Comparison of ENCODE assay signal across 8 mouse cellular contexts in genomic region chr7:100930619-100931315, GRCm38 (mm10). TPM values are rescaled to one million over a fixed set of nuclear protein-coding genes. Genes with fewer than 3 reads are reported as not detected.
DNase-seq lines count a peak whose midpoint lies in the region; ATAC-seq lines count a peak whose summit lies in the region.

No protein-coding gene starts in this region.

- WGBS in forebrain, embryonic 10.5 days = 2% methylated on average over 53 of the region's 53 CpGs
- WGBS in hindbrain, embryonic 14.5 days = 4% methylated on average over 50 of the region's 53 CpGs
- 6% methylated on average over 53 of the region's 53 CpGs for WGBS in liver, embryonic 11.5 days
- WGBS in neural tube, embryonic 13.5 days = 4% methylated on average over 53 of the region's 53 CpGs

- H3K4me1 ChIP-seq in forebrain, embryonic 10.5 days = peaks cover 74% of the 10 kb centered on the region
- H3K4me1 ChIP-seq in hindbrain, embryonic 14.5 days (replicated peaks; ENCODE audit: control insufficient read depth, insufficient read depth, low read length) = peaks cover 27% of the 10 kb centered on the region
- H3K4me1 ChIP-seq in liver, embryonic 11.5 days (replicated peaks; ENCODE audit: control insufficient read depth, insufficient read depth, low read length) = peaks cover 57% of the 10 kb centered on the region
- H3K4me1 ChIP-seq in neural tube, embryonic 13.5 days (replicated peaks) = peaks cover 70% of the 10 kb centered on the region

- H3K27ac ChIP-seq in forebrain, embryonic 10.5 days = peak overlapping the region; percentile 98
- no peak overlapping the region for H3K27ac ChIP-seq in hindbrain, embryonic 14.5 days
- peak overlapping the region; percentile 96 for H3K27ac ChIP-seq in liver, embryonic 11.5 days (ENCODE audit: low read depth, low read length)
- H3K27ac ChIP-seq in neural tube, embryonic 13.5 days (replicated peaks) = peak overlapping the region; percentile 83

- peak; percentile 20 to 22 for DNase-seq in spleen, adult 18-20 months
- DNase-seq in spleen, postnatal 36 days (ENCODE audit: low spot score in 2 of 2) = no peak
- peak; percentile 77 for DNase-seq in forebrain, embryonic 10.5 days (ENCODE audit: extremely low spot score, low spot score)
- no peak for DNase-seq in hindbrain, embryonic 14.5 days (ENCODE audit: low spot score)
- DNase-seq in liver, embryonic 11.5 days (ENCODE audit: low spot score) = peak; percentile 68
- no peak for DNase-seq in layer of hippocampus, adult 11-12 months (ENCODE audit: low spot score)

- no peak for ATAC-seq in hindbrain, embryonic 14.5 days (ENCODE audit: low FRiP score)
- no peak for ATAC-seq in liver, embryonic 11.5 days (replicated peaks; ENCODE audit: low FRiP score)
- no peak for ATAC-seq in neural tube, embryonic 13.5 days (ENCODE audit: low read depth)
- ATAC-seq in erythroid progenitor cell, adult 5-6 weeks (replicated peaks; ENCODE audit: low FRiP score, poor library complexity, severe bottlenecking) = no peak

- peak overlapping the region; percentile 74 for H3K4me2 ChIP-seq in hindbrain, embryonic 14.5 days (replicated peaks)
- H3K4me2 ChIP-seq in liver, embryonic 11.5 days = peak overlapping the region; percentile 93
- peak overlapping the region; percentile 77 for H3K4me2 ChIP-seq in neural tube, embryonic 13.5 days

- H3K4me3 ChIP-seq in forebrain, embryonic 10.5 days = peak overlapping the region; percentile 84
- H3K4me3 ChIP-seq in hindbrain, embryonic 14.5 days (replicated peaks; ENCODE audit: low read length) = peak overlapping the region; percentile 47
- H3K4me3 ChIP-seq in liver, embryonic 11.5 days (ENCODE audit: low read depth, low read length) = peak overlapping the region; percentile 65
- H3K4me3 ChIP-seq in neural tube, embryonic 13.5 days = peak overlapping the region; percentile 54

- peak overlapping the region; percentile 53 for H3K9ac ChIP-seq in hindbrain, embryonic 14.5 days
- peak overlapping the region; percentile 76 for H3K9ac ChIP-seq in liver, embryonic 11.5 days (ENCODE audit: low read depth, low read length)
- peak overlapping the region; percentile 76 for H3K9ac ChIP-seq in neural tube, embryonic 13.5 days

- peaks cover 39% of the 10 kb centered on the region for H3K36me3 ChIP-seq in forebrain, embryonic 10.5 days (replicated peaks)
- H3K36me3 ChIP-seq in hindbrain, embryonic 14.5 days (replicated peaks; ENCODE audit: control insufficient read depth, insufficient read depth) = no peaks in the 10 kb centered on the region
- no peaks in the 10 kb centered on the region for H3K36me3 ChIP-seq in liver, embryonic 11.5 days (ENCODE audit: control insufficient read depth, insufficient read depth, low read length)
- H3K36me3 ChIP-seq in neural tube, embryonic 13.5 days = no peaks in the 10 kb centered on the region

- peaks cover 34% of the 10 kb centered on the region for H3K27me3 ChIP-seq in forebrain, embryonic 10.5 days (ENCODE audit: poor library complexity, severe bottlenecking)
- peaks cover 35% of the 10 kb centered on the region for H3K27me3 ChIP-seq in hindbrain, embryonic 14.5 days (ENCODE audit: control insufficient read depth, insufficient read depth, low read length)
- H3K27me3 ChIP-seq in liver, embryonic 11.5 days (replicated peaks; ENCODE audit: control insufficient read depth, insufficient read depth, low read length) = peaks cover 53% of the 10 kb centered on the region
- H3K27me3 ChIP-seq in neural tube, embryonic 13.5 days = peaks cover 49% of the 10 kb centered on the region

- no peaks in the 10 kb centered on the region for H3K9me3 ChIP-seq in forebrain, embryonic 10.5 days
- H3K9me3 ChIP-seq in hindbrain, embryonic 14.5 days (ENCODE audit: control insufficient read depth, low read length) = no peaks in the 10 kb centered on the region
- no peaks in the 10 kb centered on the region for H3K9me3 ChIP-seq in liver, embryonic 11.5 days (ENCODE audit: control insufficient read depth, low read length)
- H3K9me3 ChIP-seq in neural tube, embryonic 13.5 days = no peaks in the 10 kb centered on the region

RNA-seq across cellular contexts. Expression of gene Arhgef17, which starts 1.1 kb away (rescaled TPM):
- polyA plus RNA-seq in forebrain, embryonic 10.5 days (2016; fragmentation: Nextera tagmentation; extraction: Ambion mirVana) = 6.5 TPM in 2 replicates
- polyA plus RNA-seq in hindbrain, embryonic 14.5 days (2014; fragmentation: Nextera tagmentation; extraction: Ambion mirVana) = 15.5 and 19.5 TPM in 2 replicates
- polyA plus RNA-seq in liver, embryonic 11.5 days (2014; fragmentation: Nextera tagmentation; extraction: Ambion mirVana) = 4.5 and 5.4 TPM in 2 replicates
- polyA plus RNA-seq in neural tube, embryonic 13.5 days (2015; fragmentation: Nextera tagmentation; extraction: Ambion mirVana) = 6.7 and 7.0 TPM in 2 replicates
- 0.42 TPM in 1 of 2 replicates, not detected in the other for total RNA-seq in erythroid progenitor cell, adult 5-6 weeks (2015; ENCODE audit: low replicate concordance)
- total RNA-seq in erythroid progenitor cell, adult 5-6 weeks (2017; ENCODE audit: low replicate concordance) = 0.08 TPM in 1 of 2 replicates, not detected in the other

RNA-seq across cellular contexts. Expression of gene P2ry6, which starts 43.7 kb away (rescaled TPM):
- 1.5 and 2.0 TPM in 2 replicates for polyA plus RNA-seq in forebrain, embryonic 10.5 days (2016; fragmentation: Nextera tagmentation; extraction: Ambion mirVana)
- polyA plus RNA-seq in hindbrain, embryonic 14.5 days (2014; fragmentation: Nextera tagmentation; extraction: Ambion mirVana) = 2.6 and 3.5 TPM in 2 replicates
- polyA plus RNA-seq in liver, embryonic 11.5 days (2014; fragmentation: Nextera tagmentation; extraction: Ambion mirVana) = 4.1 and 4.3 TPM in 2 replicates
- polyA plus RNA-seq in neural tube, embryonic 13.5 days (2015; fragmentation: Nextera tagmentation; extraction: Ambion mirVana) = 3.6 and 3.9 TPM in 2 replicates
- 2.9 and 5.0 TPM in 2 replicates for total RNA-seq in erythroid progenitor cell, adult 5-6 weeks (2015; ENCODE audit: low replicate concordance)
- 0.64 and 1.7 TPM in 2 replicates for total RNA-seq in erythroid progenitor cell, adult 5-6 weeks (2017; ENCODE audit: low replicate concordance)

Comparison
In these comparisons a context has a peak if more than half of its experiments do, and no peak if none do; other contexts are left out.
1. DNase-seq: peak in spleen, adult 18-20 months (2 of 2), forebrain, embryonic 10.5 days (single experiment) and liver, embryonic 11.5 days (single experiment); none in spleen, postnatal 36 days (0 of 2), hindbrain, embryonic 14.5 days (single experiment) and layer of hippocampus, adult 11-12 months (single experiment).
2. Peak in every context shown above with its lines, with median percentiles within 50 percentile points of each other: H3K4me3 ChIP-seq, H3K4me2 ChIP-seq and H3K9ac ChIP-seq.